Mouse (Mus musculus) embryonic facial prominence, embryonic 14.5 days (tissue): ENCODE results near the gene Apip. TPM values are rescaled to one million over a fixed set of nuclear protein-coding genes. Genes with fewer than 3 reads are reported as not detected.

ENCODE experiments used
- ATAC-seq: fragments of 200-750 bp; cut with Nextera tagmentation; 2 replicates; pipeline ENCODE4 v1.8.0; 2017; ENCODE audit warnings: low read depth, moderate number of reproducible peaks, moderate TSS enrichment
- DNase-seq: peaks from one replicate; pipeline ENCODE4 v3.0.0-alpha.2; 2015; ENCODE audit warnings: low spot score
- H3K27ac ChIP-seq: fragments of 300-500 bp; sonication (generic); replicated peaks from 2 replicates; pipeline ENCODE4 v1.5.1; 2014; ENCODE audit warnings: low read depth, mild to moderate bottlenecking, low read length, moderate library complexity
- H3K27me3 ChIP-seq: fragments of 300-500 bp; sonication (generic); replicated peaks from 2 replicates; pipeline ENCODE4 v1.6.1; 2014; ENCODE audit warnings: low read length; ENCODE audit not compliant: control insufficient read depth, insufficient read depth
- H3K36me3 ChIP-seq: fragments of 300-500 bp; sonication (generic); 2 replicates; pipeline ENCODE4 v1.6.1; 2014; ENCODE audit warnings: low read length, mixed read lengths; ENCODE audit not compliant: control insufficient read depth, insufficient read depth
- H3K4me1 ChIP-seq: fragments of 300-500 bp; sonication (generic); 2 replicates; pipeline ENCODE4 v1.6.1; 2014; ENCODE audit warnings: antibody characterized with exemption, low read length; ENCODE audit not compliant: control insufficient read depth, insufficient read depth
- H3K4me2 ChIP-seq: fragments of 300-500 bp; sonication (generic); 2 replicates; pipeline ENCODE4 v1.6.1; 2014; ENCODE audit warnings: low read depth, mild to moderate bottlenecking, low read length, moderate library complexity, mixed read lengths
- H3K4me3 ChIP-seq: fragments of 300-500 bp; sonication (generic); 2 replicates; pipeline ENCODE4 v1.5.1; 2014; ENCODE audit warnings: low read depth, mild to moderate bottlenecking, low read length
- H3K9ac ChIP-seq: fragments of 300-500 bp; sonication (generic); 2 replicates; pipeline ENCODE4 v1.6.1; 2014; ENCODE audit warnings: low read depth, mild to moderate bottlenecking, low read length, moderate library complexity, mixed read lengths
- H3K9me3 ChIP-seq: fragments of 300-500 bp; sonication (generic); 2 replicates; pipeline ENCODE4 v1.6.1; 2016; ENCODE audit warnings: low read length; ENCODE audit not compliant: control insufficient read depth
- WGBS: fragments of 180-500 bp; shearing (Covaris S2); extraction: QIAGEN DNeasy Blood & Tissue Kit; methylation state at CpG from one replicate; pipeline ENCODE4 v1.1.7; 2014; 5-methylcytosine and 5-hydroxymethylcytosine counted together
- polyA plus RNA-seq: library from polyadenylated mRNA; unstranded; fragments of >200 nt; fragmentation: Nextera tagmentation; extraction: Ambion mirVana; gene quantifications from 2 replicates; pipeline ENCODE4 v1.2.1, GENCODE M21; 2014

Apip gene
- polyA plus RNA-seq, 1 experiment from 2014 or later: 90.8 TPM

DNA sequence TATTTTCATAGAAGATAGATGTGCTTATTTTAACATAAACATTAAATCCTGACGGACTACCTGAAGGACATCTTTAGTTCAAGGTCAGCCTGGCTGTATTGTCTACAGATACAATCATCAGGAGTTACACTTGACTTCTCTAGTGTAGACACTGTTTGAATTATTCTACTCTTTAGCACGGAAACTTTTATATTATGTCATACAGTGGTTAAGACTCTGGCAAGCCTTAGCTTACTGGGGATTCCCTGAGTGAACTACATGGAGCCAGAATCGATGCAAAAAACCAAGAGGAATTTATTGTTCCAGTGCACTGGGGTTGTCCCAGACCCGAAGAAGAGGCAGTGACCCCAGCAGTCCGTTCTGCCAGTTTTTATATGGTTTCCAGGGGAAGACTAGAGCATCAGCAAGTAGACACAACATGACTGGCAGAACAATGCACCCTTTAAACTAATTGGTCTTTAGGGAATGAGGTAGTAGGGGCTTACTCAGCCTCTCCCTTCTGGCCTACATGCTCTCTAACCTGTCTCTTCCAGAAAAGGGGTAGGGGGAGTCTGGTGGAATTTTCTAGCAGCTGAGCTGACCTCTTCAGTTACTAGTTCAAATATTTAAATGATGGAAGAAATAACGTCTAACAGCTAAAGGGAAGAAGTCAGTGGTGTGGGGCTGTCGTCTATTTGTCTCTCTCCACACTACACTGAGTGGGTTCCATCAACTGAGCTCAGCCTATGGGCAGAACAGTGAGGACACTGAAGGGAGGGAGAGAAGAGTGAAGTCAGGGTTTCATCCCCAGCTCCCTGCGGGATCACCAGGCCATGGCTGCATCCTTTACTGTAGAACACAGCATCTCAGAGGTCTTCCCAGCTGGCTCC lies 6.6 kb upstream of the Apip start:
- WGBS: 78% methylated on average over 8 of the region's 8 CpGs

DNA sequence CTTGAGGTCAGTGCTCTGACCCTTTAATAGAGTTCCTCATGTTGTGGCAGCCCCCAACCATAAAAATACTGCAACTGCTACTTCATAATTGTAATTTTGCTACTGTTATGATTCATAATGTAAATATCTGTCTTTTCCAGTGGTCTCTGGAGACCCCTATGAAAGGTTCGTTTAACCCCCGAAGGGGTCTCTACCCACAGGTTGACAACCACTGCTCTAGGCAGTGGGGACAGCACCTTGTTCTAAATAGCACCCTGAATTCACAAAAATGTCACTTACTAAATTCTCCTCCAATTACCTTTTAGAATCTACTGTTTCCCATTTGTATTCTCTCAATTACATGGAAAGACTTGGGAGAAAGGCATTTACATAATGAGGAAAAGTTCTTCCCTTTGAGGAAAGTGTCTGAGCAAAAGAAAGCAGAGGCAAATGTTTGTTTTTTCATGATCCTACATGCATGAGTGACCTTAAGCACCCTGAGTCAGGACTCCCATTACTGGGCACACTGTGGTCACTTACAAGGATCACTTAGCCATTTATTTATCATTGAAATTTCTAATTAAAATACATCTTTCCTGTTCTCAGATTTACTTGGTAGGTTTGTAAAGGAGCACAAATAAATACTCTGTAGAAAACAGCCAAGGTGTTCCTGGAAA lies 5.8 kb upstream of the Apip start:
- Histone ChIP-seq H3K4me3 (no peak overlapping the region), H3K9ac (no peak overlapping the region), H3K27ac (no peak overlapping the region), H3K4me2 (no peak overlapping the region), H3K9me3 (no peaks in the 10 kb centered on the region), H3K4me1 (peaks cover 12% of the 10 kb centered on the region), H3K36me3 (no peaks in the 10 kb centered on the region), H3K27me3 (no peaks in the 10 kb centered on the region)
- DNase-seq (no peak), ATAC-seq (no peak)
- 95% methylated on average over 2 of the region's 2 CpGs for WGBS

More for the DNA sequence above, 6.6 kb upstream of the Apip start:
- no peak for DNase-seq
- Histone ChIP-seq H3K36me3 (no peaks in the 10 kb centered on the region), H3K4me1 (peaks cover 5% of the 10 kb centered on the region), H3K27me3 (no peaks in the 10 kb centered on the region), H3K9me3 (no peaks in the 10 kb centered on the region), H3K27ac (no peak overlapping the region), H3K4me3 (no peak overlapping the region), H3K9ac (no peak overlapping the region), H3K4me2 (no peak overlapping the region)
- ATAC-seq: no peak

DNA sequence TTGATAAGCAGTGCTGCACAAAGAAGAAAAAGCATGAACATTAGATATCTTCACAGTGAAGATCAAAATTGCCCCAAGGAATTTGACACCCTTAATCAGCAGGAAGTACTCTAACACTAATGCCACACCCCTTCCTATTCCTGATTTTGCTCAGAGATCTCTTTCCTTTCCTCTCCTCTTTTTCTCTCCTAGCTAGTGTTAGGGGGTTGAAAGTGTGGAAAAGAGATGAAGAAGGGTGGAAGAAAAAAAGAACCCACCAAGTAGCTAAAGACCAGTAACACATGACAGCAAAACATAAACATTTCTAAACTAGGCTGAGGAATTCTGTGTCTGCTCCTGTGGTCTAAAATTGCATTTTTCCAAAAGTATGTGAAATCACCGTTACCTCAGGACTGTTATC lies 4.9 kb upstream of the Apip start:
- 71% methylated on average over 1 of the region's 1 CpGs for WGBS
- Histone ChIP-seq H3K27ac (no peak overlapping the region), H3K27me3 (no peaks in the 10 kb centered on the region), H3K4me3 (no peak overlapping the region), H3K9ac (no peak overlapping the region), H3K9me3 (no peaks in the 10 kb centered on the region), H3K4me2 (no peak overlapping the region), H3K4me1 (peaks cover 12% of the 10 kb centered on the region), H3K36me3 (no peaks in the 10 kb centered on the region)
- ATAC-seq (no peak), DNase-seq (no peak)

DNA sequence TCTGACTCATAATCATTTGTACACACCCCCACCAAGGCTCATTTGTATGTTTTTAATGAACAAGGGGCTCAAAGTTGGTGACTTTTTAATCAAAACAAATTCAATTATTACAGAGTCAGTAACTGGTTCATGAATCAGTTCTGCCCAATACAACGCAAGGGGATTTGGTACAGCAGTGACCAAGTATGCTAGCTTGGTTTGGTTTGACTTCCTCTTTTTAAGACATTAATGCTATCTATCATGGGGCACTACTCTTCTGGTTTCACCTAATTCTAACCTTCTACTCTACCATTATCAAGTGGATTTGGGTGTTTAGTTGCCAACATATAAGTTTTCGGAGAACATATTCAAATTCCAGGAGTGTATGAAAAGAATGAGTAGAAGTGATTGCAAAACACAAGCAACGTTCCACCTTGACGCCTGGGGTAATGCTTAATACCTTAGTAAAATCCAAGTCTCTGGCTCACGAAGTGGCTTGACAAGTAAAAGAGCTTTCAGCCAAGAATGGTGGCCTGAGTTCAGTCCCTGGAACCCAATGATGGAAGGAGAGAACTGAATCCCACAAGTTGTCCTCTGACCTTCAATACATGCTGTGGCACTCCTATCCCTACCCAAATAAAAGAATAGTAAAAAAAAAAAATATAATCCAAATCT lies 3.6 kb upstream of the Apip start:
- H3K4me1 ChIP-seq: peaks cover 20% of the 10 kb centered on the region
- 90% methylated on average over 5 of the region's 5 CpGs for whole genome bisulfite sequencing
- H3K9ac ChIP-seq: no peak overlapping the region
- H3K4me2 ChIP-seq: no peak overlapping the region
- no peak overlapping the region for H3K27ac ChIP-seq
- no peak overlapping the region for H3K4me3 ChIP-seq
- no peaks in the 10 kb centered on the region for H3K36me3 ChIP-seq
- no peak for DNase-seq
- no peaks in the 10 kb centered on the region for H3K27me3 ChIP-seq
- ATAC-seq: no peak
- H3K9me3 ChIP-seq: no peaks in the 10 kb centered on the region

DNA sequence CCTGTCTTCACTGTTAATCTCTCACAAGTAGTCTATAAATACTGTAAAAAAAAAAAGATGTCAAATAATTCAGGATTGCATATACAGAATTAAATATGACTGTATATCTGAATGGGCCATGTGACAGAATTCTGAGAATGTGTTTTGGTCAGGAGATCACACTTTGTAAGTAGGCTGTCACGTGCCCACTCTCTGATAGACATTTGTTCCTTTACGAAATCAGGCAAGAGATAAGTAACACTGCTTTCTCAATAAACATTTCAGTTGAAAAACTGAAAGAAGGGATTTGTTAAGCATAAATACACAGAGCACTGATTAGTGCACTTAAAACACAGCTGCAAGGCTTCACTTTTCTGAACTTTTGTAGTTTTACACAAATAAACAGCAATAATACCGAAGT lies 2.9 kb upstream of the Apip start:
- H3K4me2 ChIP-seq: no peak overlapping the region
- WGBS: 72% methylated on average over 3 of the region's 3 CpGs
- no peak overlapping the region for H3K9ac ChIP-seq
- no peak for ATAC-seq
- no peak overlapping the region for H3K4me3 ChIP-seq
- no peak for DNase-seq
- H3K4me1 ChIP-seq: peaks cover 20% of the 10 kb centered on the region
- no peaks in the 10 kb centered on the region for H3K9me3 ChIP-seq
- H3K36me3 ChIP-seq: no peaks in the 10 kb centered on the region
- no peaks in the 10 kb centered on the region for H3K27me3 ChIP-seq
- H3K27ac ChIP-seq: no peak overlapping the region

DNA sequence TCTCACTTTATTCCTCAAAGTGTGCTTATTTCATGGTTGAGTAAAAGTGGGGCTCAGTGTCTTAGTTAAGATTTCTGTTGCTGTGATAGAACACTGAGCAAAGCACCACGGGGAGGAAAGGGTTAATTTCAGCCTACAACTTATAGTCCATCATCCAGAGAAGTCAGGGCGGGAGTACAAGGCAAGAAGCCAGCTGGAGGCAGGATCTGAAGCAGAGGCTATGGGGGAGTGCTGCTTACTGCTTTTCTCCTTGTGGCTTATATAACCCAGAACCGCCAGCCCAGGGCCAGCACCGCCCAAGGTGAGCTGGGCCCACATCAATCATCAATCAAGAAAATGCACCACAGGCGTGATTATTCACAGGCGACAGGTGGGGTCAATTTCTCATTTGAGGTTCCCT lies 7.6 kb downstream of the Apip start:
- ATAC-seq: no peak
- no peaks in the 10 kb centered on the region for H3K36me3 ChIP-seq
- no peak overlapping the region for H3K4me3 ChIP-seq
- no peak overlapping the region for H3K4me2 ChIP-seq
- no peak overlapping the region for H3K27ac ChIP-seq
- 64% methylated on average over 6 of the region's 6 CpGs for WGBS
- no peak overlapping the region for H3K9ac ChIP-seq
- H3K27me3 ChIP-seq: no peaks in the 10 kb centered on the region
- no peaks in the 10 kb centered on the region for H3K9me3 ChIP-seq
- H3K4me1 ChIP-seq: no peaks in the 10 kb centered on the region
- DNase-seq: no peak

DNA sequence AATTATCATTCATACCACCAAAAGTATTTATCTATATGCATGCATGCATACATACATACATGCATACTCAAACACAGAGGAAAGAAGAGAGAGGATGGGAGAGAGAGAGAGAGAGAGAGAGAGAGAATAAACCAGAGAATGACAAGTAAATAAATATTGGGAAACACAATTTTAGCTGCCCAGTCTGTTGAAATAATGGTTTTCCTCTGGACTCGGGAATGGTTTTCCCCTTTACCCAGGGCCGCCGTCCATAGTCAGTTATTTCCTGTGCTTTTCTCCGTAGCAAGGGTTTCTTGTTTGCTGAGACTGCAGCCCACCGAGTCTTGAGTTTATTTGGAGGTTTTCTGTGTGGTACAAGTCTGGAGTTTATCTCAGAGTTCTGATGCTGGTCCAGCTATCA lies 8.2 kb downstream of the Apip start:
- Histone ChIP-seq H3K27me3 (no peaks in the 10 kb centered on the region), H3K9me3 (no peaks in the 10 kb centered on the region), H3K36me3 (no peaks in the 10 kb centered on the region), H3K4me2 (no peak overlapping the region), H3K9ac (no peak overlapping the region), H3K27ac (no peak overlapping the region), H3K4me3 (no peak overlapping the region), H3K4me1 (no peaks in the 10 kb centered on the region)
- no peak for ATAC-seq
- DNase-seq: no peak
- 77% methylated on average over 5 of the region's 5 CpGs for WGBS

DNA sequence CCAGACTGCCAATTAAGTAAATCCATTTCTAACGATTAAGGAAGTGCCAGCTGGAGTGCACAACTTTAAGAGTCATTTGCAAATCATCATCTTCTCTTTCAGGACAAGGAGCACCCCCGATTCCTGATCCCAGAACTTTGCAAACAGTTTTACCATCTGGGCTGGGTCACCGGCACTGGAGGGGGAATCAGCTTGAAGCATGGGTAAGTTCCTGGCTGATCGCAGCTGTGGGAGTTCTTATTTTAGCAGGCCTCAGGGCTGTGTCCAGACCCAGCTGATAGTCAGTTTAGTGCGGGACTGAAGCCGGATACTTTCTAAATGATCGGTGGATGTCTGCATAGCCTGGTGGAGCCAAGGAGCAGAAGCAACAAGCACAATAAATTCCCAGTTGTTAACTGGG lies 9.4 kb downstream of the Apip start:
- no peak overlapping the region for H3K27ac ChIP-seq
- no peaks in the 10 kb centered on the region for H3K27me3 ChIP-seq
- H3K4me1 ChIP-seq: no peaks in the 10 kb centered on the region
- peaks cover 6% of the 10 kb centered on the region; the same call in 1 of the 2 replicates for H3K36me3 ChIP-seq
- no peak for DNase-seq
- H3K9ac ChIP-seq: no peak overlapping the region
- ATAC-seq: no peak
- no peaks in the 10 kb centered on the region for H3K9me3 ChIP-seq
- WGBS: 52% methylated on average over 7 of the region's 7 CpGs
- H3K4me2 ChIP-seq: no peak overlapping the region
- no peak overlapping the region for H3K4me3 ChIP-seq
